Mouse (Mus musculus) cerebellum, adult 9-10 months (tissue): ENCODE measurements around the gene Spc24.

ENCODE experiments used
- DNase-seq: peaks from one replicate; pipeline ENCODE4 v3.0.0; 2022

Spc24 gene

DNA sequence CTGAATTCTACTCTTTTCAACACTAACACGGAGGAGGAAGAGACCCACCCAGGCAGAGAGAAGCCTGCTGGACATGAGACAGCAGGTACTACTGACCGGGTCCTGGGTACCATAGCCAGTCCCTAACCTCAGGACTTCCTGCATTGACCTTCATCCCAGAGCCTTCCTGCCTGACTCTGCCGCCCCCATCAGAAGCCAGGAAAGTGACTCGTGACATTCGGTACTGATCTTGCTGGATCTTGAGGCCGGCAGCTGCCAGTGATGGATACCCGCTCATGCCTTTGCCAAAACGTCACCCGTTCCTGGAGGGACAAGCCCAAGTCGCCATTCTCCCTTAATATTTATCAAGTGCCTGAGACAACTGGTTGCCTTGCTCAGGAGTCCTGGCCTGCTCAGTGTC, 11.6 kb downstream of the Spc24 start:
- DNase-seq = no peak

DNA sequence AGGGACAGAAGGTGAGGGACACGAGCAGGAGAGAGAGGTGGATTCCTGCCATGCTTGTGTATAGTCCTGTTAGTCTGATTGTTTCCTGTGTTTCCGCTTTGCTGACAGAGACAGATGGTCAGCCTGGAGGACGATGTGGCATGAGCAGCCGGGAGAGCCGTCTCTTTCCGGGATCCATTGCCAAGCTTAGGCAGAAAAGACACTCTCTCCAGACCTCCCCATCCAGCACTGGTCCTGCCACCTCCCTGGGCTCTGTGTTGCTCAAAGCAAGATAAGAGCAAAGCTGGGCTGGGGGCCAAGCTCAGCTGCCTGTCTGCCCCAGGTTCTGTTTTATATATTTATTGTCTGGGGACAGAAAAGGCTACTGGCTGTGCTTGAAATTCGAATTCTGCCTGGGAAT, 12.1 kb downstream of the Spc24 start:
- DNase-seq = peak; percentile 99

DNA sequence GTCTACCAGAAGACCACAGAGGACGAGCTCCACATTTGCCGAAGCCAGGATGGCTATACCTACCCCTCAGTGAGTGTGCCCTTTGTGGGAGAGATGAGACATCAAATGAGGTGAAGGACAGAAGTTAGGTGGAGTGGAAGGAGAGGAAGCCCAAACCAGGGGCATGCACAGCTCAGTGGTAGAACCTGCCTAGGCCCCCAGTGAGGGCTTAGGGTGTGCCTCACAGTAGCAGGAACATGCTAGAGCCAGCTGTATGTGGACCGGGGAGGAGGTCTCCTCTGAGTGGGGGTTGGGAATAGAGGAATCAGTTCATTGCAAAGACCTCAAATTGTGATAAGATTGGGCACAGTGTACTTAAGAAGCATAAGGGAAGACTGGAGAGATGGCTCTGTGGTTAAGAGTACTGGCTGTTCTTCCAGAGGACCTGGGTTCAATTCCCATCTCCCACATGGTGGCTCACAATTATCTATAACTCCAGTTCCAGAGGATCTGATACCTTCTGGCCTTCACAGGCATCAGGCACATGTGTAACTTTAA, 12.8 kb downstream of the Spc24 start:
- DNase-seq = peak; percentile 66

DNA sequence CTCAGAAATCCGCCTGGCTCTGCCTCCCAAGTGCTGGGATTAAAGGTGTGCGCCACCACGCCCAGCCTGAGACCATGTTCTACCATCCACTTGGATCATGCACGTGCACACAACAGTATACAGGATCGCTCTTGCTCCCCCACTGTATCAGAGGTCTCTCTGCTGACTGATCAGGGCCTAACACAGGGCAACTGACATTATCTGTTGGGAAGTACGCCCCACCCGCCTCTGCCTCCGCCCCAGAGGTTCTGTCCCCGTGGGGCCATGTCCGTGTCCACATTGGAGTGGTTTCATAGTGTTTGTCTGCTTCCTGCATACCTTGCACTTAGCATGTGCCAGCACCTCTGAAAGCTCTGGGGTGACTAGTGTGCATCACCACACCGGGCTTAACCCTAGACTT, 18.6 kb downstream of the Spc24 start:
- no peak for DNase-seq

DNA sequence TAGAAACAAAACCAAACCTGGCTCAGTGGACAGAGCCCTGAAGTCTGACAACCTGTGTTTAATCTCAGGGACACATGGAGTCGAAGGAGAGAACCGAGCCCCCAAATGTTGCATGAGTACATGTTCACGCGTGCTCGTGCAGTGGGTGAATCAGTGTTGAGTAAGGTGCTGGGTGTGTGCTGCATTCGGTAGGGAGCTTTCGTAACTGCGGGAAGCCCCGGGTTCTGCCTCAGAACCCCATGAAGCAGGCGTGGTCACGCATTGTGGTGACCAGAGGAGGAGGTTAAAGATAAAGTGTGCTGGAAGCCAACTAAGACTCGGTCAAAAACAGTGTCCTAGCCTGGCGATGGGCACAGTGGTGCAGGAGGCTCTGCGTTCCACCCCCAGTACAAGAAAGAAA, 19.7 kb downstream of the Spc24 start:
- no peak for DNase-seq

DNA sequence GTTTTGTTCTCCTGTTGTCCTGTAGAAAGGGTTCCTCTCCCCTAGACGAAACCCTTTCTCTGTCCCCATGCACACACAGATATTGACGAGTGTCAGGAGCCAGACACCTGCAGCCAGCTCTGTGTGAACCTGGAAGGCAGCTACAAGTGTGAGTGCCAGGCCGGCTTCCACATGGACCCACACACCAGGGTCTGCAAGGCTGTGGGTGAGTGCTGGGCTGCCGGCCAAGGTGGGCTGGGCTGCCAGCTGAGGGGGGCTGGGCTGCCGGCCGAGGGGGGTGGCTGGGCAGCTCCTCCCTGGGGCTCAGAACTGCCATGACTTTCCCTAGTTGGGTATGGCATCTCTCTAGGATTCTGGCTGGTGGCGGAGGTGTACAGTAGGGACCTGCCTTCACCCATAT, 21.3 kb downstream of the Spc24 start:
- no peak for DNase-seq

DNA sequence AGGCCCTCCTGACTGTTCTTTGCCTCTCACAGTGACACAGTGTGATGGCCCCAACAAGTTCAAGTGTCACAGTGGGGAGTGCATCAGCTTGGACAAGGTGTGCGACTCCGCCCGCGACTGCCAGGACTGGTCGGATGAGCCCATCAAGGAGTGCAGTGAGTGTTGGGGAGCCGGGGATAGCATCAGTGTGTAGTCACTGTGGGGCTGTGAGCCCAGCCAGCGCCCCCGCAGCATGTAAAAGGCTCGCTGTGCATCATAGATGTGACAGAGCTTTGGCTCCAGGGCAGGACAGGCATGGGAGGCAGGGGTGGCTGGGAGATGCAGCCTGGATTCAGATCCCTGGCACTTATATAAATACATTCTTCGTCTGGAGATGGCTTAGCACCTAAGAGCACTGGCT, 22.9 kb downstream of the Spc24 start:
- DNase-seq = no peak

DNA sequence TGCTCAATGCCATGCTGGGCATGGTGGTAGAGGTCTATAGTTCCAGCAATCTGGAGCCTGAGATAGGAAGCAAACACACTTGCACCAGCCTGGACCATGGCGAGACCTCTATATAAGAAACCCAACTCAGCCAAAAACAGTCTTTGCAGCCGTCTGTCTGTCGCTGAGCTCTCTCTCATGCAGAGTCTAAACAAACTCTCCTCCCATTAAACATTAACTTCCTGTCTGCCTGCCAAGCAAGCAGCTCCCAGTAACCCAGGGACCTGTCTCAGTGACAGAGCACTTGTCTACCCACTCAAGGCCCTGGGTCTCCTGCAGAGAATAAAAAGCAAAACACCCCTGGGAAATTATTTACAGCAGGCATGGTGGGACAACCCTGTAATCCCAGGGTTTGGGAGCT, 23.5 kb downstream of the Spc24 start:
- no peak for DNase-seq

DNA sequence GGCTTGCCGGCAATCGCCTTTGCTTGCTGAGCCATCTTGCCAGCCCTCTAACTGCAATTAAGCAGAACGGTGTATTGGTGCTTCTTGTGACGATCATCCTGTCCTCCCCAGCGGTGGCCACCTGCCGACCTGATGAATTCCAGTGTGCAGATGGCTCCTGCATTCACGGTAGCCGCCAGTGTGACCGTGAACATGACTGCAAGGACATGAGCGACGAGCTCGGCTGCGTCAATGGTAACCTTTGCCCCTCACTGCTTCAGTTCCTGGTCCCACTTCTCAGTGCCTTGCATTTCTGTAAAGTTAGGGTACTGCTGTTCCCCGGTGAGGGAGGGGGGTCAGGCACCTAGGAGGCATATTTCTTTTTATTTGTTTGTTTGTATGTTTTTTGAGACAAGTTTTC, 25.0 kb downstream of the Spc24 start:
- no peak for DNase-seq

DNA sequence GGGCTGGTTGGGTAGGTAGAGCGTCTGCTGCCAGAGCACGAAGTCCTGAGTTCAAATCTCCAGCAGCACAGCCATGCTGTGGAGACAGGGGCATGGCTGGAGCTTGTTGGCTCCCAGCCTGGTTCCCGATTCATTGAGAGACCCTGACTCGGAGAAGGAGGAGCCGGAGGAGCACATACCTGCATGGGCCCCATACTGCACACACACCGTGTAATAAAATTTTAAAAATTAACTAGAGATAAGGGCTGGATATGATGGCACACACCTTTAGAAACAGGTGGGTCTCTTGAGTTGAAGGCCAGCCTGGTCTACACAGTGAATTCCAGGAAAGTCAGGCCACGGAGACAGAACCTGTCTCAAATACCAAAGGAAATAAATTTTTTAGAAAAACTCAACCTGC, 26.1 kb downstream of the Spc24 start:
- no peak for DNase-seq

DNA sequence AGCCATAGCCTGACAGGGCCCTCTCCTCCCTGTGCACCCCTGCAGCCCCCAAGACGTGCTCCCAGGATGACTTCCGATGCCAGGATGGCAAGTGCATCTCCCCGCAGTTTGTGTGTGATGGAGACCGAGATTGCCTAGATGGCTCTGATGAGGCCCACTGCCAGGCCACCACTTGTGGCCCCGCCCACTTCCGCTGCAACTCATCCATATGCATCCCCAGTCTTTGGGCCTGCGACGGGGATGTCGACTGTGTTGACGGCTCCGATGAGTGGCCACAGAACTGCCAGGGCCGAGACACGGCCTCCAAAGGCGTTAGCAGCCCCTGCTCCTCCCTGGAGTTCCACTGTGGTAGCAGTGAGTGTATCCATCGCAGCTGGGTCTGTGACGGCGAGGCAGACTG, 26.7 kb downstream of the Spc24 start:
- no peak for DNase-seq

DNA sequence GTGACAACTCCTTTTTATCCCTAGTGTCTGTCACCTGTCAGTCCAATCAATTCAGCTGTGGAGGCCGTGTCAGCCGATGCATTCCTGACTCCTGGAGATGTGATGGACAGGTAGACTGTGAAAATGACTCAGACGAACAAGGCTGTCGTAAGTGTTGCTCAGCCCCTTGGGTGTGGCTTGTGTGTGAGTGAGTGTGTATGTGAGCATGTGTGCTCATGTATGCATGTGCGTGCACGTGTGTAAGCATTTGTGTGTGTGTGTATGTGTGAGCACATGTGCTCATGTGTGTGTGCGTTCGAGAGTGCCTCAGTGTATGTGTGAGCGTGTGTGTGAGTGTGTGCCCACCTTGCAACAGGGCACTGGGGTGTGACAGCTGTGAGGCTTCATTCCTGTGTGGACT, 27.8 kb downstream of the Spc24 start:
- DNase-seq = no peak

DNA sequence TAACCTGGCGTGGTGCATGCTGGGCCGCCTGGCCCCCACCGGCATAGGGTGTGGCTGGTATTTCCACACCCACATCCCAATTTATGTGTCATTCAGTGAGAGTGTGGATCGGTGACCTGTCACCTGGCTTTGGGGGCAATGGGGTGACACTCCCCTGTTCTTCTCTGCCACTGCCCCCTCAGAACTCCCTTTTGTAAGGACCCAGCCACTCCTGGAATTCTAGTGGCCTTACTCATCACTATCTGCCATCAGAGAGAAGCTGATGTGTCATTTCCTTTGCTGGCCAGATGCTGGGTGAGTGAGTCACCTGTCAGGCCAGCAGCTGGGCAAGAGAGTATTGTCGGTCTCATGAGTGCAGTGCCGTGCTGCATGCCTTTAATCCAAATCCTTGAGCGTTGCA, 30.8 kb downstream of the Spc24 start:
- DNase-seq = no peak

DNA sequence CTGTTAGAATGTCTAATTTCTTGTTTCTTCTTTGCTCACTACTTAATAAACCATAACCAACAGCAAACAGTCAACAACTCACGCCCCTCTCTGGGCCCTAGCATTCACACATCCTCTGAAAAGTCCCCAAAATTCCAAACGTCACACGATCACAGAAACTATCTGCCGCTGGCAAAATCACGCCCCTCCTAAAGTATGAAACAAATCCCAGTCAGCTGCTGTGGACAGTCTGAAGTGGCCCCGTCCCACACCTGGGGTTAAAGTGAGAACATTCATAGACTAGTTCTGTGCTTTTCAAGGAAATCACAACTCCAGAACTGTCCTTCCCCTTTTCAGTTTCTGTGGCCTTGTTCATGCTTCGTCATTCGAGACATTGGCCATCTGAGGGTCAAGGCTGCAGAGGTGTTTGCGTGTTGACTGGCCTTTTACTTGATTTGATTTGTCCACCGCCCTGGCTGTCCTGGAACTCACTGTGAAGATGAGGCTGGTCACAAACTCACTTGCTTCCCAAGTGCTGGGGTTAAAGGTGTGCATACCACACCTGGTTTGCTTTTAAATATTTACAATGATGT, 31.8 kb downstream of the Spc24 start:
- DNase-seq = no peak

DNA sequence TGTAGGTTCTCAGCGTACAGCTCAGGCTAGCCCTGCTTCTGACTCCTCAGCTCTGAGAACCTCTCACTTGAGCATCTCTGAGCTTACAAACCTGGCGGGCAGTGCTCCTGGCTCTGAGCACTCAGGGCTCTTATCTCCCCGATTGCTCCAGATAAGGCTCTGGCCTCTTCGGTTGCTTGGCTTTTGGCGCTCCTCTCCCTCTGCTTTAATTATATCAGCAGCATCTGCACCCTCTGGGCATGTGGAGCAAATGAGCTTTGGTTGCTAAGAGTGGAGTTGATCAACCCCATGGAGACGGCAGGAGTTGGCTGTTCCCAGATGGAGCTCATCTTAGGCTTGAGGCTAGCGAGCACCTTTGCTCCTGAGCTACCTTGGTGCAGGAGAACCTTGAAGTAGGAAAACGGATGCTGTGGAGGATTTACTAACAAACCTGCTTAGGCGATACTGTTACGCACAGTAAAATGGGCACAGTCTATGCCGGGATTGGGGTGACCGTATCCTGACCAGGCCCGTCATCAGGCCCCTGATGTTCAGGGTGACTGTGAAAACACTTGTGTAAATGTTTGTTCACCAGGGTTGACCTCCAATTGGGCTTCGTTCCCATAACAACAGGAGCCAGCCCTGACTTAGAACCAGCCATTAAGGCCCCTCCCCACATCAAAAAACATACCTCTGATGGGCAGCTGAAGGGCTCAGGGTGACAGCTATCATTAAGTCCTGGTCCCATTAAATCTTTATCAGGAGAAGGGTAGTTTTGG, 33.7 kb downstream of the Spc24 start:
- DNase-seq = no peak

DNA sequence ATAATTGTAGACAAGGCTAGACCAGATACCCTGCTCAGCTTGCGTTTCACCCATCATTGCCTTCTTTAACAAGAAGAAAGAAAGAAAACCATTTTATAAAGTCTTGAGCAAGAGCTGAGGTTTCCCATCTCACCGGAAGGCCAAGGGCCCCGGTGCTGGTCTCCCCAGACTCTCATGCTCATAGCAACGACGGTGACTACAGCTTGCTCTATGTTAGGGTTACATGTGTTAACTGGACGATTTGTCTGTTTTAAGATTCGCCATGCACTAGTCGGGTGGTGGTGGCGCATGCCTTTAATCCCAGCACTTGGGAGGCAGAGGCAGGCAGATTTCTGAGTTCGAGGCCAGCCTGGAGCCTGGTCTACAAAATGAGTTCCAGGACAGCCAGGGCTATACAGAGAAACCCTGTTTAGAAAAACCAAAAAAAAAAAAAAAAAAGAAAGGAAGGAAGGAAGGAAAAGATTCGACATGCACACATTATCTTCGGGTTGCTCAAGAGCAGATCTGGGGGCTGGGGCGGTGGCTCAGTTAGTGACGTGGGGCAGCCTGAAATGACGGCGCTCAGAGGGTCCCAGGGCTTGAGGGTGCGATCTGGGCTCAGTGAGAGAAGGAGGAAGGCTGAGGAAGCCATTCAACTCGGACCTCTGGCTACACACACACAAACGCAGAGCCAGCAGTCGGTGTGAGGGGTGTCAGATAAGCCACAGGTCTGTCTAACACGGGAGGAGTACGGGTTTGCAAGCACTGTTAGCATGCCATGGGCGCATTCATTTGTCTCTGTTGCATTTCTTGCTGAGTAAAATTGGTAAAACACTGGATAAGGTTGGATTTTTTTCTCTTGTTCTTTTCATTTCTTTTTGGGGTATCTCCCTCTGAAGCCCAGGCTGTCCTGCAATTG, 34.6 kb downstream of the Spc24 start:
- no peak for DNase-seq

DNA sequence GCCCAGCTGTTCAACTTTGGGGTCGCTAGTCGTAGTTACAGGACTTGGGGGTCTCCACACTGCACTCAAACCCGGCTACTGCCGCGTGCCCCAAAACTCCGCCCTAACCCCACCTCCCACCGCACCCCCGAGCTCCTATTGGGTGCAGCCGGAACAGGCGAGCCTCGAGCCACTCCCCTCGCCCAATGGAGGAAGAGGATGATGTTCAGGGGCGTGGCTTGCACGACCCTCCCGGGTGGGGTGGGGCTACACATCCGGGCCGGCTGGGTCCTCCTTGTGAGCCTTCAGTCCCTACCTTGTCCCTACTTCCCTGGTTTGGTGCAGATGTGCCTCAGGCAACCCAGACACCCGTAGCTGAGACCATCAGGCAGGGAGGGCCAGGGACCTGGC, 36.0 kb downstream of the Spc24 start:
- DNase-seq = peak; percentile 92

DNA sequence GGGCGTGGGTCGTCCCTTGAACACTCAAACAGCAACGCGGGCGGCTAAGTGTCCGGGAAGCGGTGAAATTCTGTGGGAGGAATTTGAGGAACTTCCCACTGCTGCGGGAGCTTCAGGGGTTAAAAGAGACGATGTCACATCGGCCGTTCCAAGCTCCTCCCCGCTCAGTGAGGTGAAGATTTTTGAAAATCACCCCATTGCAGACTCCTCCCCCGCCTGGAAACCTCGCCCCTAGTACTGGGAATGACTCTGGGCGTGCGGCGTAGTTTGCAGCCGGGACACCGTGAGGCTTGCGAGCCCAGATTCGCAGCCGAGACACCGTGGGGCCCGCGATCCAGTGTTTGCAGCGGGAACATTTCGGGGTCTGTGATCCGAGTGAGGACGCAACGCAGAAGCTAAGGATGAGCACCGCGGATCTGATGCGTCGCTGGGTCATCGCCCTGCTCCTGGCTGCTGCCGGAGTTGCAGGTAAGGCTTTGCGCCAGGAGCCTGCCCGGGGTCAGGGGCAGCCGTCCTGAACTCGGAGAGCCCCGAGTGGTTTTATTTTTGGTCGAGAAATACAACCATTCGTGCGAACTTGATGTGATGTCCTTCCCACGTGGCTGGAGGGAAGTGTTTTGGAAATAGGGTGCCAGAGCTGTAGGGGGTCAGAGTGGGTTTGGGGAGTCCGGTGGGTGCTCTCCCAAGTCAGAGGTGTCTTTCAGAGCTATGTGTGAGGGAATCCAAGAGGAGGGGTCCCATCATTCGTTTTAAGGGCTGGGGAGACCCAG, 36.5 kb downstream of the Spc24 start, which contains the start of gene Ldlr:
TSS of gene Ldlr (plus strand) at position 107 of the 770 bp plus-strand sequence.
- DNase-seq = peak; percentile 85

DNA sequence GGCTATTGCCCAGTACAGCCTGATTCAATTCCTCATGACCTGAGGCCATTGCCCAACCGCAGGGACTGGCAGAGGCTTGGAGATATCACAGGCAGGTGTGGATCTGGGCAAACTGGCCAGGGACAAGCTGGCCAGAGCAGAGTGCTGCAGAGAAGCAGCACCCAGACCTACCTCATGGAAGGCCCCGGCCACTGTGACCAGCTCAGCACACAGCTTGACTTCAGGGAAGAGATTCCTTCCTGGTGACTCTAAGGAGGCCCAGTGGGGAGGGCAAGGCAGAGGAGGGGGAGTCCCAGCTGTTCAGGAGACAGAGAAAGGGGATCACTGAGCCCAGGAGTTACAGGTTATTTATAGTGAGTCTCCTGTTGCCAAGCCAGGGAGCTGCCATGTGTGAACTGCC, 39.1 kb downstream of the Spc24 start:
- DNase-seq = no peak

DNA sequence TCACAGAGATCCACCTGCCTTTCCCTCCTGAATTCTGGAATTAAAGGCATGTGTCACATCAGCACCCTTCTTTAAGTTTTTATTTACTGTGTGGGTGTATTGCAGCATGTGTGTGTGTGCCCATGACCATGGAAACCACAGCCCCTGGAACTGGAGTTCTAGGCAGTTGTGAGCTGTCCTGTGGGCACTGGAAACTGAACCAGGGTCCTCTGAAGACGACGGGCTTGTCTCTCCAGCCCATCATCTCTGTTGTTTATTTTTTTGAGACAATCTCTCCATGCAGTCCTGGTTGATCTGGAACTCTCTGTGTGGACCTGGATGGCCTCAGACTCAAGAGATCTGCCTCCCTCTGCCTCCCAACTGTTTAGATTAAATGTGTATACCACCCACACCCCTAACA, 43.1 kb downstream of the Spc24 start:
- DNase-seq = no peak

DNA sequence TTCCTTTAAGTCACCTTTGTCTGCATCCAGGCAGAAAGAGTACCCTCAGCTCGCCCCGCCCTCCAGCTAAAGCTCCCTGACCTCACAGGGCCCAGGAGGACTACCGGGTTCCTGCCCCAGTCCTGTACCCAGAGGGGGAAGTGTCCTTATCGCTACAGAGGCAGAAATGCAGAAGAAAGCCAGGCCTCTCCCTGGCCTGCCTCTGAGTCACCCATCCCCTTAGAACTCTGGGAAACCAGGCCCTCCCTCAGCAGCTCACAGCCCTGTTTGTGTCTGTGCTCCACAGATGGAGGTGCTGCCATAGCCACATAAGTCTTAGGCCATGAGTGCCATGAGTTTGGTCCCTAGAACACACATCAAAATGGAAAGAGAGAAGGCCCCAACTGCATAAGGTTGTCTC, 44.8 kb downstream of the Spc24 start:
- no peak for DNase-seq

DNA sequence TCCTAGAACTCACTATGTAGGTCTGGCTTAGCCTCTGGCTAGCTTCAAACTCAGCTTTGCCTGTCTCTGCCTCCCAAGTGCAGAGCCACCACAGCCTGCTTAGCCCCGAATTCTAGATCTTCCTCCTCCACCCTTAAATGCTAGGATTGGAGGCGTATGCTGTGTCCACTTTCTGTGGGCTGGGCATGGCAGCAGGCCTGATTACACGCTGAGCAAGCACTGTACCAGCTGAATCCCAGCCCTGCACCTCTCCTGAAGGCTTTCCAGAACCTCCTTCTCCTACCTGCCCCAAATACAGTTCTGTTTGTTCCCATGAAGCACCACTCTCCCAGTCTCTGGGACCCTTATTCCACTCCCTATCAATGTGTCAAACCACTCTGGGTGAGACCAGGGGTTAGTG, 50.8 kb downstream of the Spc24 start:
- DNase-seq = no peak
